Mouse (Mus musculus) gastrocnemius, adult 8-10 months (tissue): Measurements from ENCODE around the gene Emp3. TPM values are rescaled to one million over a fixed set of nuclear protein-coding genes. Genes with fewer than 3 reads are reported as not detected.
"Not testable (repeated sequence)": the region's sequence is repeated elsewhere in the genome, so short reads cannot be mapped to it uniquely, and the experiment has no call there.

Source experiments
- DNase-seq, 2 experiments: peaks; one replicate each; pipeline ENCODE4 v3.0.0; 2022; ENCODE audit warnings: low spot score in 2 of 2
- total RNA-seq, 4 experiments: library from RNA; stranded (reverse); gene quantifications; 2 replicates each; pipeline ENCODE4 v1.2.4; 2022

Emp3 gene
- total RNA-seq, 4 experiments from 2014 or later, result 6.2 to 10.2 (median 6.8) TPM

- DNase-seq, result peak; percentile 69 to 83
Measured at GRCm38 (mm10) chr7:45916056-45917003, 4.9 kb downstream of the Emp3 start.

- no peak for DNase-seq
Measured at GRCm38 (mm10) chr7:45915011-45915410, 6.2 kb downstream of the Emp3 start.

DNA sequence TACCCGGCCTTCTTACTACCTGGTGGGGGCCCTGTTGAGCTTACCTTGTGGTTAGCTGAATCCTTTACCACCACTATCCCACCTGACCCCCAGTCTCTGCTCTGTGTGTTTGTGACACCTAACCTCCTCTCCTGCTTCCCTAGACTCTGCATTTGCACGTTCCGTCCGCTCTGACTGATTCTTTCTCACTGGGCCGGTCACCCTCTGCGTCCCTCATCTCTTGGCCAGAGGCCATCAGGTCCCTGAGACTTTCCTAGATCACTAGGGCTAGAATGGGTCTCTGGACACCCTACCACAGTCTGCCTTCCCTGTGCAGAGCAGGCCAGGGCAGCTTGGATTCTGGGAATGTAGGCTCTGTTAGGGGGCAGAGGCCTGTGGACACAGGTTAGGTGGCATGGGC, 7.1 kb downstream of the Emp3 start:
- no peak for DNase-seq

DNA sequence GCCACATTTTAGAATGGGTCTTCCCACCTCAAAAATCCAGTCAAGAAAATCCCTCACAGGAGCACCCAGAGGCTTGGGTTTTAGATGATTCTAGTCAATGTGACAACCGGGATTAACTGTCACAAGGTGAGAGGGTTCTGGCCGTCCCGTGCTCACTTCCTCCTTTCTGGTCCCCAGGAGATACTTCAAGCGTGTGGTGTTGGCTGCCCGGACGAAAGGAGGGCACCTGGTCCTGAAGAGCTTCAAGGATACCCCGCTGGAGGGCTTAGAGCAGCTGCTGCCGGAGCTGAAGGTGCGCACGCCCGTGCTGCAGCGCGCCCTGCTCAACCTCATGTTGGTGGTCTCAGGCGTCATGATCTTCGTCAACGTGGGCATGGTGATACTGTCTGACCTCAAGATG, 12.1 kb downstream of the Emp3 start:
- no peak for DNase-seq

- DNase-seq, result no peak
Measured at GRCm38 (mm10) chr7:45908384-45908783, 12.8 kb downstream of the Emp3 start.

- DNase-seq, result no peak
Measured at GRCm38 (mm10) chr7:45906622-45907021, 14.6 kb downstream of the Emp3 start.

GRCm38 (mm10) chr7:45902481-45903002, 18.7 kb downstream of the Emp3 start:
- no peak for DNase-seq

GRCm38 (mm10) chr7:45901562-45901961, 19.6 kb downstream of the Emp3 start:
- DNase-seq, result no peak

DNA sequence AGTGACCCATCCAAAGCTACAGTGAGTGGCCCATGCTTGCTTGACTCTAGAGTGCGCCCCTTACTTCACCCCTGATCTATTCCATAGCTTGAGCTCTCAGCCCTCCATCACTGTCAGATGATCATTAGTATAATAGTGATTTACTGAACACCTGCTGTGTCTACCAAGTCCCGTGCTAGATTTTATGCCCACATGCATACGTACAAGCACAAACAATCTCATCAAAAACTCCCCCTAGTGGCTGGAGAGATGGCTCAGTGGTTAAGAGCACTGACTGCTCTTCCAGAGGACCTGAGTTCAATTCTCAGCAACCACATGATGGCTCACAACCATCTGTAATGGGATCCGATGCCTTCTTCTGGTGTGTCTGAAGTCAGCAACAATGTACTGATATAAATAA, 23.1 kb downstream of the Emp3 start:
- DNase-seq, result not testable (repeated sequence)

GRCm38 (mm10) chr7:45897258-45897757, 23.9 kb downstream of the Emp3 start:
- no peak for DNase-seq

GRCm38 (mm10) chr7:45896517-45897257, 24.5 kb downstream of the Emp3 start, which contains the start of the genes Syngr4 and Tmem143:
Syngr4 (minus strand) TSS chr7:45896714.
Tmem143 (plus strand) TSS chr7:45896941.
- peak; percentile 96 to 97 for DNase-seq

GRCm38 (mm10) chr7:45895931-45896516, 25.2 kb downstream of the Emp3 start:
- DNase-seq, result no peak

DNA sequence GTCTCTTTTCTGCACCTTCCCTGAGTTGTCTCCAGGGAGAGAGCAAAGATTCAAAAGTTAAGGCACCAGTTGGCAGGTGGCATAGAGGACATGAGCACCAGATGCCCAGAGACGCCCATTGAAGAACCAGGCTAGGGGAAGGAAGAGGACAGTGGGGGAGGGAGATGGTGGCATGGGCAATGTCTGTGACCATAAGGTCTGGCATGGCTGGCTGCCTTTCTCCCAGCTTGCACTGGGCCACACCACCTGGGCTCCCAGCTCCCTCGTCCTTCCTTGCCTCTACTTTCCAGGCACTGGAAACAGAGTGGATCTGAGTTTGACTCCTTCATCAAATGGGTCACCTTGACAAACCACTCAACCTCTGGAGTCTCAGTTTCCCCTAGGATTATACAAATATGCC, 28.6 kb downstream of the Emp3 start:
- no peak for DNase-seq

GRCm38 (mm10) chr7:45887246-45887645, 34.0 kb downstream of the Emp3 start:
- no peak for DNase-seq

DNA sequence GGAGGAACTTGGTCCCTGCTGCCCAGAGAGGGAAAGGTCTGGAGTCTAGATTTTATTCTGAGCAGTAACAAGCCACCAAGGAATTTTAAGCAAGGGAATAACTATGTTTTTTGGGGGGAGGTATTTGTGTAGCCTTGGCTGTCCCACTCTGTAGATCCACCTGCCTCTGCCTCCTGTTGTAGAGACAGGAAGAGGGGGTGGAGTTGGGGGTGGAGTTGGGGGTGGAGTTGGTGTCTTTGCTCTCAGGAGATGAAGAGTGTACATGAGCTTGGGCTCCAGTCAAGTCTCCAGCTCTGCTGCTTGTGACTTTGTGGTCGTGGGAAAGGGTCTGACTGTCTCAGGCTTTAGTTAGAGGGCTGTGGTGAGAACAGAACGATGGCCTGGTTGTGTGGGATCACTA, 40.2 kb downstream of the Emp3 start:
- no peak for DNase-seq

- no peak for DNase-seq
Measured at GRCm38 (mm10) chr7:45880531-45880930, 40.7 kb downstream of the Emp3 start.

DNA sequence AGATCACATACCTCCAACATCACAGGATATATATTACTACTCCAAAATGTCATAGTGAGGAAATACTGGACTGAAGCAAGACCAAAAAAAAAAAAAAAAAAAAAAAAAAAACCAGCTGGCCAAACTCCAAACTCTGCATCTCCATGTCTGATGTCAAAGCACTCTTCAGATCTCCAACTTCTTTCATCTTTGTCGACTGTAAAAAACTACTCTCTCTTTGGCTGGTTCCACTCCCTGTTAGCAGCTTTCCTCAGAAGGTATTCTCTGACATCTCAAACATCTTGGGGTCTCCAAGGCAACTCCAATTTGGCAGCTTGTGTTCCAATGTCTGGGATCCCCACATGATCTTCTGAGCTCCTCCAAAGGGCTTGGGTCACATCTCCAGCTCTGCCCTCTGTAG, 42.9 kb downstream of the Emp3 start, which contains the start of gene Grin2d:
Gene Grin2d, minus strand, starts transcription at position 101 of the 400 bp plus-strand sequence.
- DNase-seq, result not testable (repeated sequence)

DNA sequence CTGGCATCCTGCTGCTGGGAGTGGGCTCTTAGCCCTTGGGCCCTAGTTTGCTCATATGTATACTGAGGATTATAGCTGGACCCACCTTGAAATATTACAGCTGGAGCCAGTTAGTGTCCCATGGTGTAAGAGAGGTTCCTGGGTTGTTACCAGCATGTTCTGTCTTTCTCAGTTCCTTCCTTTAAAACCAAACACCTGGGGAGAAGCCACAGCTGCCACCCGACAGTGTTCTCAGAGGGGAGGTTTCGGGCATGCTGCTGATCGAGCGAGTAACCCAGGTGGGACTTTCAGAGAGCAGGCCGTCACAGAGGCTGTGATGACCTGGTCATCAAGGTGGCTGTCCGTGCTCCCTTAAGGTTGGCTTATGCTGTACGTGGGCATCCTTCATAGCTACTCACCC, 44.3 kb downstream of the Emp3 start:
- DNase-seq, result no peak

DNA sequence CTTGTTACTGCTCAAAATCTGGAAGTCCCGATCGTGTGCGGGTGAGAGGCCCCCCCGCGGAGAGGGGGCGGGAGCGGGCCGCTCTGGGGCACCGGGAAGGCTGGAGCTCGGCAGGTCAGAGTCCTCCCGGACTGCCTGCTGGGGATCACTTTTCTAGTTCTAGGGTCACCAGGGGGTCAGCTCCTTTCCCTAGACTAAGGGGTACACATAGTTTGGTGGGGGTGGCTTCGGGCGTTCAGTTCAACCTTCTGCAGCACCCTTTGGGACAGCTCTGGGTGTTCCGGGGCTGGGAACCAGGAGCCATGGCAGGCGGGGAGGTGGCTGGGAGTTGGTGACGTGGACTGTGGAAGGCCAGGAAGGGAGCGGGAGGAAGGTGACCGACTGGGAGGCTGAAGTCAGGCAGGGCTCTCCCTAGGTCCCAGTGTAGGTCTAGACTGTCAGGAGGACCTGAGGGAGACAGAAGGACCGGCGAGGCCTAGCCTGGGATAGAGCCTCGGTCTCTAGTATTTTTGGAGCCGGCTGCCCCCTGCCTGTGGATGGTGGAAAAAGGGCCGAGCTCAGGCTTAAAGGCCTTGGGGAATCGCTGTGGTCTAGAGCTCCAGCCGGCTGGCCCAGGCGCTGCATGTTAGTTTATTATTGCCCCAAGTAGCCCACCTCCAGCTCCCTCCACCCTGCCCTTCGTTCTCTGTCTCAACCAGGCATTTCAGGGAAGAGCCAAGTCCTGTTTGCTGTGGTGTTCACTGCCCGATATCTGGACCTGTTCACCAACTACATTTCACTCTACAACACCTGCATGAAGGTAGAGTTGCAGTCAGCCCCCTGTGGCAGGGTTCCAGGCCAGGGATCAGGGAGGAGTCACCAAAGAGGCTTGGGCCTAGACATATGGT, 47.9 kb downstream of the Emp3 start:
- DNase-seq, result peak in 1 of 2 experiments; percentile 17

- peak; percentile 73 to 82 for DNase-seq
Measured at GRCm38 (mm10) chr7:45872624-45873023, 48.6 kb downstream of the Emp3 start, which contains the start of gene Kdelr1. Kdelr1 (plus strand) TSS chr7:45872772.
